Mouse (Mus musculus) hindbrain, embryonic 13.5 days (tissue): ENCODE measurements around the gene Olfr1311. TPM values are rescaled to one million over a fixed set of nuclear protein-coding genes. Genes with fewer than 3 reads are reported as not detected.
"Not testable (repeated sequence)": the region's sequence is repeated elsewhere in the genome, so short reads cannot be mapped to it uniquely, and the experiment has no call there.

Experiments
- ATAC-seq: fragments of 200-750 bp; cut with Nextera tagmentation; 2 replicates; pipeline ENCODE4 v1.8.0; 2017; ENCODE audit warnings: moderate TSS enrichment; ENCODE audit not compliant: low FRiP score
- H3K27ac ChIP-seq: fragments of 300-500 bp; sonication (generic); 2 replicates; pipeline ENCODE4 v1.5.1; 2015; ENCODE audit warnings: inconsistent platforms, mild to moderate bottlenecking, moderate library complexity
- H3K27me3 ChIP-seq: fragments of 300-500 bp; sonication (generic); 2 replicates; pipeline ENCODE4 v1.6.1; 2015; ENCODE audit warnings: mild to moderate bottlenecking, inconsistent platforms
- H3K36me3 ChIP-seq: fragments of 300-500 bp; sonication (generic); 2 replicates; pipeline ENCODE4 v1.6.1; 2015; ENCODE audit warnings: mild to moderate bottlenecking, inconsistent platforms
- H3K4me1 ChIP-seq: fragments of 300-500 bp; sonication (generic); replicated peaks from 2 replicates; pipeline ENCODE4 v1.6.1; 2015; ENCODE audit warnings: inconsistent platforms
- H3K4me2 ChIP-seq: fragments of 300-500 bp; sonication (generic); 2 replicates; pipeline ENCODE4 v1.6.1; 2015; ENCODE audit warnings: inconsistent platforms, mild to moderate bottlenecking, moderate library complexity
- H3K4me3 ChIP-seq: fragments of 300-500 bp; sonication (generic); 2 replicates; pipeline ENCODE4 v1.5.1; 2015; ENCODE audit warnings: mild to moderate bottlenecking, inconsistent platforms
- H3K9ac ChIP-seq: fragments of 300-500 bp; sonication (generic); 2 replicates; pipeline ENCODE4 v1.6.1; 2015; ENCODE audit warnings: mild to moderate bottlenecking, inconsistent platforms
- H3K9me3 ChIP-seq: fragments of 300-500 bp; sonication (generic); 2 replicates; pipeline ENCODE4 v1.6.1; 2016; ENCODE audit warnings: inconsistent platforms
- WGBS: fragments of 180-500 bp; shearing (Covaris S2); methylation state at CpG from one replicate; pipeline ENCODE4 v1.1.7; 2015; 5-methylcytosine and 5-hydroxymethylcytosine counted together
- polyA plus RNA-seq: library from polyadenylated mRNA; unstranded; fragments of >200 nt; fragmentation: Nextera tagmentation; extraction: Ambion mirVana; gene quantifications from 2 replicates; pipeline ENCODE4 v1.2.1, GENCODE M21; 2015

Gene Olfr1311
- not detected in 2 replicates for polyA plus RNA-seq

DNA sequence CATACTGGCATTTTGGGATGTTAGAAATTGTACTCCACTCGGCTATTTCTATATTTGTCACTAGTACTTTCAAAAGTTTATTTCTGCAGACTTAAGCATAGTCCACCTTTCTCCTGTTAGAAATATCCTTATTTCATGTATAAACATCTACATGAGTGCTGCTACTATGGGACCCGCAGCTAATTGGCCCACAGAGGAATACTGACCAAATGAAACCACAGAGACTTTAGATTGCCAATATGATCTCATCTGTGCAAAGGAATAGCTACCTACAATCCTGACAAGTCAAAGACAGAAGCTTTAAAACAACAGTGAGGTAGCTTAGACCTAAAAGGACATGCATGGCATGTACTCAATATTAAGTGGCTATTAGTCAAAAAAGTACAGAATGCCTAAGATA, at the start of gene Olfr1311:
Gene Olfr1311, minus strand, starts transcription at position 101 of the 400 bp plus-strand sequence.
- Histone ChIP-seq H3K9me3 (no peaks in the 10 kb centered on the region), H3K4me1 (no peaks in the 10 kb centered on the region), H3K4me3 (no peak within 1 kb of the TSS), H3K27ac (no peak within 1 kb of the TSS), H3K36me3 (no peaks in the 10 kb centered on the region), H3K9ac (no peak within 1 kb of the TSS), H3K27me3 (no peaks in the 10 kb centered on the region), H3K4me2 (no peak within 1 kb of the TSS)
- no peak for ATAC-seq
- 94% methylated on average over 2 of the region's 2 CpGs for WGBS

DNA sequence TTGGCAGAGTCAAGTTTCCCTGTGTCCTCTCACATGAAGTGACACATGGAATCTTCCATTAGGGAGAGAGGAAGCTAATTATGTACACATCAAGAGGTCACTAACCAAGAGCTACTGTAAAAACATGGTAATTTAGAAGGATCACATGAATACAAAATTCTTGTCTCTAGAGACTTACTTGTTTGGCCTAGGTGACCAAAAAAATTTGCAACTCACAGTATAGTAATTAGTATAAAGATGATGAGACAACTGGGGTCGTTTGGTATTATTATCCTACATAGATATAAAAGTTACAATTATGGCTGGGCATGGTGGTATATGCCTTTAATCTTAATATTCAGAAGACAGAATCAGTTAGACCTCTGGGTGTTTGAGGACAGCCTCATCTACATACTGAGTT, 25.9 kb upstream of the Olfr1311 start, which contains the start of gene Olfr1312:
Gene Olfr1312, minus strand, starts transcription at position 101 of the 400 bp plus-strand sequence.
- Histone ChIP-seq H3K27ac (no peak within 1 kb of the TSS), H3K27me3 (no peaks in the 10 kb centered on the region), H3K9me3 (no peaks in the 10 kb centered on the region), H3K4me1 (no peaks in the 10 kb centered on the region), H3K4me2 (no peak within 1 kb of the TSS), H3K4me3 (no peak within 1 kb of the TSS), H3K9ac (no peak within 1 kb of the TSS), H3K36me3 (no peaks in the 10 kb centered on the region)
- ATAC-seq: no peak
- 57% methylated on average over 1 of the region's 1 CpGs for WGBS

DNA sequence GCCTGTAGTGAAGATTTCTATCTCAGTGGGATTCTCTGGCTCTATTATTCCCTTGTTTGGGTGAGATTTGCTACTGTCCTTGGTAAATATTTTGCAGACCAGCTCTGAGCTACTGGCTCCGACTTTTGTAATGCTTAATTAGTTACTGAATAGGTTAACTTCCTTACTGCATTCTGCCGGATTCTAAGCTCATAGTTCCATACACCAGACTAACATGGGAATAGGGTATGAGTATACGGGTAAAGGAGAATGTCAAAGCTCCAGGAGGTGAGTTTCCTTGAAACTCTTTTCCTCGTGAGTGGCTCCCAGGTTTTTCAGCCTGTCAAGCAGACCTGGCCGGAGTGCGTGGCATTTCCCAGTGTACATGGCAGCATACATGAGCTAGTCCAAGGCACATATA, 2.8 kb upstream of the Olfr1311 start:
- not testable (repeated sequence) for H3K4me1 ChIP-seq, H3K27me3 ChIP-seq, H3K4me3 ChIP-seq, H3K36me3 ChIP-seq, H3K27ac ChIP-seq, H3K9me3 ChIP-seq, H3K9ac ChIP-seq, ATAC-seq, H3K4me2 ChIP-seq
- 48% methylated on average over 6 of the region's 6 CpGs for WGBS

DNA sequence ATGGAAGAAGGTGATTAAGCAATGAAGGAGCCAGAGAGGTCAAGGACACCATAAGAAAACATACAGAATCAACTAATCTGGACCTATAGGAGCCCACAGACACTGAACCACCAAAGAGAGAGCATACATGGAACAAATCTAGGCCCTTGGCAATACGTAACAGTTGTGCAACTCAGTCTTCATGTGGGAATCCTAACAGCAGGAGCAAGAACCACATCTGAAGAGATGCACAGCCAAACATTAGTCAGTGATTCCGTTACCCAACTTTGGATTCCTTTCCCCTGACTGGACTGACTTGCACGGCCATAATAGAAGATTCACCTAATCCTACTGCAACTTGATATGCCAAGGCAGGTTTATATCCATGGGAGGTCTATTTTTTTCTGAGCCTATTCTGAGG, 9.3 kb downstream of the Olfr1311 start:
- WGBS: 88% methylated on average over 3 of the region's 3 CpGs
- no peak overlapping the region for H3K4me3 ChIP-seq
- H3K36me3 ChIP-seq: no peaks in the 10 kb centered on the region
- no peaks in the 10 kb centered on the region for H3K27me3 ChIP-seq
- no peak overlapping the region for H3K9ac ChIP-seq
- no peak for ATAC-seq
- H3K4me2 ChIP-seq: no peak overlapping the region
- H3K9me3 ChIP-seq: no peaks in the 10 kb centered on the region
- no peak overlapping the region for H3K27ac ChIP-seq
- no peaks in the 10 kb centered on the region for H3K4me1 ChIP-seq

DNA sequence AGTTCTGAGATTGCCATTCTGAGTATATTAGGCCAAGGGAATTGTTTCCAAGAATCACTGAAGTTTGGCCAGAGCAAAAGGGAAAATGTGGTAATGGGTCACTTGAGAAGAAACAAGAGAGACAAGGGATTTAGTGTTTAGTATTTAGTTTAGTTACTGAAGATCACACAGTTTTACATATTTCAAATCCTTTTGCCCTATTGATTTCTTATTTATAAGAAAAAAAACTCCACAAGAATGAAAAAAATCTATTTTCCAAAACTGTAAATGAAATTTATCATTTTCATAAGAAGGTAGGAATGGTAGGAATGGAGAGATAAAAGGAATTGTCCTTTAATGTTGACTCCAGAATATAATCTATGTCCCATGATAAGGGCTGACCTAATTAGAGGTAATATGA, 11.6 kb downstream of the Olfr1311 start, which contains the start of gene Olfr1310:
Gene Olfr1310, minus strand, starts transcription at position 101 of the 400 bp plus-strand sequence.
- H3K4me3 ChIP-seq: no peak within 1 kb of the TSS
- H3K27ac ChIP-seq: no peak within 1 kb of the TSS
- no peak for ATAC-seq
- H3K9me3 ChIP-seq: no peaks in the 10 kb centered on the region
- H3K4me1 ChIP-seq: no peaks in the 10 kb centered on the region
- no peaks in the 10 kb centered on the region for H3K27me3 ChIP-seq
- no peaks in the 10 kb centered on the region for H3K36me3 ChIP-seq
- H3K4me2 ChIP-seq: no peak within 1 kb of the TSS
- H3K9ac ChIP-seq: no peak within 1 kb of the TSS

DNA sequence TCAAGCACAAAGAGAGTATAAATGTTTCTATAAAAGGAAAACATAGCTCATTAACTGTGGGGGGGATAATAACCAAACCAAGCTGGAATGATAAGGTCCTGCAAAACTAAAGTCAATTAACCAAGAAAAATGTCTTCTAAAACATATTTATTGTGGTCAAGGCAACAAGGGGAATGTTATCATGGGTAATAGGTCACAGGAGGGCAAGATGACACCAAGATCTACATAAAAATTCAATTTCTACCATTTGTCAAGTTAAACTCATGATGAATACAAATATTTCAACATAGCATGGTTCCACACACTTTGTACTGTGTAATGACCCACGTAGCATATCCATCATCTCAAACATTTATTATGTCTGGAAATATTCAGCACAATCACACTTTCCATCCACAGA, 34.0 kb downstream of the Olfr1311 start, which contains the start of gene Olfr1309:
Gene Olfr1309, minus strand, starts transcription at position 101 of the 400 bp plus-strand sequence.
- H3K27ac ChIP-seq: no peak within 1 kb of the TSS
- H3K4me3 ChIP-seq: no peak within 1 kb of the TSS
- 76% methylated on average over 1 of the region's 1 CpGs for WGBS
- H3K4me2 ChIP-seq: no peak within 1 kb of the TSS
- ATAC-seq: no peak
- H3K36me3 ChIP-seq: no peaks in the 10 kb centered on the region
- H3K9ac ChIP-seq: no peak within 1 kb of the TSS
- no peaks in the 10 kb centered on the region for H3K4me1 ChIP-seq
- H3K27me3 ChIP-seq: no peaks in the 10 kb centered on the region
- no peaks in the 10 kb centered on the region for H3K9me3 ChIP-seq

Other genes starting within 250 kb of the Olfr1311 start
- gene Olfr1302, start 247.0 kb downstream of the Olfr1311 start, polyA plus RNA-seq: not detected in 2 replicates
- not detected in 2 replicates for gene Olfr1303, start 204.1 kb downstream of the Olfr1311 start, polyA plus RNA-seq
- not detected in 2 replicates for gene Olfr1305, start 147.3 kb downstream of the Olfr1311 start, polyA plus RNA-seq
- not detected in 2 replicates for gene Olfr1306, start 108.1 kb downstream of the Olfr1311 start, polyA plus RNA-seq
- gene Olfr1307, start 75.0 kb downstream of the Olfr1311 start, polyA plus RNA-seq: not detected in 2 replicates
- gene Olfr1308, start 59.5 kb downstream of the Olfr1311 start, polyA plus RNA-seq: not detected in 2 replicates
- gene Olfr1309, start 34.1 kb downstream of the Olfr1311 start, polyA plus RNA-seq: not detected in 2 replicates
- not detected in 2 replicates for gene Olfr1310, start 11.7 kb downstream of the Olfr1311 start, polyA plus RNA-seq
- gene Olfr1312, start 25.8 kb upstream of the Olfr1311 start, polyA plus RNA-seq: not detected in 2 replicates
- not detected in 2 replicates for gene Olfr1313, start 53.4 kb upstream of the Olfr1311 start, polyA plus RNA-seq
- not detected in 2 replicates for gene Olfr1314, start 72.4 kb upstream of the Olfr1311 start, polyA plus RNA-seq
- not detected in 2 replicates for gene Olfr1315-ps1, start 91.0 kb upstream of the Olfr1311 start, polyA plus RNA-seq
- not detected in 2 replicates for gene Olfr1316, start 110.6 kb upstream of the Olfr1311 start, polyA plus RNA-seq
- not detected in 2 replicates for gene Olfr1317, start 115.9 kb upstream of the Olfr1311 start, polyA plus RNA-seq
- gene Olfr1318, start 129.8 kb upstream of the Olfr1311 start, polyA plus RNA-seq: not detected in 2 replicates
- 14.9 and 15.5 TPM in 2 replicates for gene Lpcat4, start 215.1 kb upstream of the Olfr1311 start, polyA plus RNA-seq
- gene Nutm1, start 234.9 kb upstream of the Olfr1311 start, polyA plus RNA-seq: 0.05 TPM in 1 of 2 replicates, not detected in the other
- gene Nop10, start 237.5 kb upstream of the Olfr1311 start, polyA plus RNA-seq: 154 and 160 TPM in 2 replicates
- 16.5 and 17.2 TPM in 2 replicates for gene Slc12a6, start 241.4 kb upstream of the Olfr1311 start, polyA plus RNA-seq
- not detected in 2 replicates for gene Gm21985, start 241.9 kb upstream of the Olfr1311 start, polyA plus RNA-seq